Mouse (Mus musculus) embryo, embryonic 9.5 days (tissue): Measurements from ENCODE around the gene Il17rc.

Experiments used
- DNase-seq: peaks from one replicate; pipeline ENCODE4 v3.0.0-alpha.2; 2017; ENCODE audit errors: extremely low spot score

Gene Il17rc

DNA sequence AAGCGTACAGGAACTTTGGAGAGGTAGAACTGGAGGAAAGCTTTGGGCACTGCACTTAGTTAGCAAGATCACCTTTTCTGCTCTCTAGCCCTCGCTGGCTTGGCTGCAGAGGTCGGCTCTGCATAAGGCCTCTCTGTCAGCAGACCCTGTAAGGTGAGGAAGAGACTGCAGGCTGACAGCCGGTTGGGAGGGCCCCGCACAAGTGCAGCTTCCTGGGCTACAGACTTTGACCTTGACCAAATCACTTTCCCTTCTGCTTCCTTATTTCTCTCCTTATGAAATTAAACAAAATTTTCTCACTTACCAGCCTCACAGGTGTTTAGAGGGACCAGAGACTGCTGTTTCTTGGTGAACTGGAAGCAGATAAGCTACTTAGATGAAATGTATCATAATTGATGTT is 16.2 kb upstream of the Il17rc start:
- DNase-seq = no peak

DNA sequence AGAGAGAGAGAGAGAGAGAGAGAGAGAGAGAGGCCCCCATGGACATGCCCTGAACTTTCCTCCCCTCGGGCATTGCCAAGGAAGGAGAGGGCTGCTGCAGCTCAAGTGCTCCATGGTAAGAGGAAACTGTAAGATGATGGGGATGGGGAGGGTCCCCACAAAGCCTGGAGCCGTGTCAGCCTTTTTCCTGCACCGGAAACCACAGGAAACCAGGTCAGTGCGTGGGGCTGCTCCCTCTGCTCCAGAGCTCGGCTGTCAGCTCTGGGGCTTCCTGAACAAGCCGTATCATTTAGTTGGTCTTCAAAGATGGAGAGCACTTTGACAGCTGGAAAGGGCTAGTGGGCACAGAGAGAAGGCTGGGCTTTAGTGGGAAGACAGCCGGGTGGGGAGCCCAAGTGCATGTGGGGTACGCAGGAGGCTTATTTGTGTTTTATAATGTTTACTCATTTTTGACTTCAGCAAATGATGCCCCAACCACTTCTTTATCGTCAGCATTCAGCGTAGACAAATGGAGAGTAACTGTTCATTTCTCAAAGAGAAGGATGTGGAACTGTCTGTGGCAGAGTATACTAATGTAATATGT is 13.2 kb upstream of the Il17rc start, which contains the start of gene Il17re:
Gene Il17re, plus strand, starts transcription at position 533 of the 583 bp plus-strand sequence.
- DNase-seq = no peak

DNA sequence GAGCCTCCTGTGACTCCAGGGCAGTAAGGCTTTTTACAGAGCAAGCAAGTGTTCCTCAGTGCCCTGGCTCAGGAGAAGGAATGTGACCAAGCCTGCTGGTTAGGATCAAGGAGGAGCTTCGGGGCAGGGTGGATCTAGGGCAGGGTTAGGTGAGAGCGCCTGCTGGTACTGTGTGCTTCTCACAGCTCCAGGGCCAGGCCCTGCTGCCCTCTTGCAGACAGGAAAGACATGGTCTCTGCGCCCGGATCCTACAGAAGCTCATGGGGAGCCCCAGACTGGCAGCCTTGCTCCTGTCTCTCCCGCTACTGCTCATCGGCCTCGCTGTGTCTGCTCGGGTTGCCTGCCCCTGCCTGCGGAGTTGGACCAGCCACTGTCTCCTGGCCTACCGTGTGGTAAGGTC is 12.6 kb upstream of the Il17rc start:
- DNase-seq = peak; percentile 19

DNA sequence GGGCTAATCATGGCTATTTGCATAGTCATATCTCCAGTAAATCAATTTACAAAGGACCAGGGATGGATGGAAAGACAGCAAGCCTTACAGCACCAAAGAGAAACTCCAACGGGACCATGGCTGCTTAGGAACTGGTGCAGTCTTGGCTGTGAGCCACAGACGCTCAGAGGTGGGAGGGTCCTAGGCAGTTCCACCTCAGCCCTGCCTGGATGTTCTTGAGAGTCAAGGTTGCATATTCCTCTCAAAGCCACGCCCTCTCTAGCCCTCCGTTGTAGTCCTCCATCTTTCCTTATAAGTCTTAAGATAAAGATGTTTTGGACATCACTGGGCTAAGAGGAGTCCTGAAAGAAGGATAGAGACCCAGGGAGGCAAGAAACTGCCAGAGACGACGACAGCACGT is 7.2 kb upstream of the Il17rc start:
- DNase-seq = no peak

DNA sequence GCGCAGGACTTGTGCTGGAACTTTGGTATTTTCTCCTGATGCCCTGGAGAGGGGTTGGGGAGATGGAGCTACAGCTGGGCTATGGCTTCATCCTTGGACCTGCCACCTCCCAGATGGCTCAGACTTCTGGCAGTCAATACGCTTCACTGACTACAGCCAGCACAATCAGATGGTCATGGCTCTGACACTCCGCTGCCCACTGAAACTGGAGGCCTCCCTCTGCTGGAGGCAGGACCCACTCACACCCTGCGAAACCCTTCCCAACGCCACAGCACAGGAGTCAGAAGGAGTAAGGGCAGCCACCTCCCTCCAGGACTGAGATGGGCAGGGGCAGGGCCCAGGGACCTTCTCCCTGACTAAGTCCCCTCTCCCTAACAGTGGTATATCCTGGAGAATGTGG is 5.6 kb upstream of the Il17rc start:
- DNase-seq = no peak

DNA sequence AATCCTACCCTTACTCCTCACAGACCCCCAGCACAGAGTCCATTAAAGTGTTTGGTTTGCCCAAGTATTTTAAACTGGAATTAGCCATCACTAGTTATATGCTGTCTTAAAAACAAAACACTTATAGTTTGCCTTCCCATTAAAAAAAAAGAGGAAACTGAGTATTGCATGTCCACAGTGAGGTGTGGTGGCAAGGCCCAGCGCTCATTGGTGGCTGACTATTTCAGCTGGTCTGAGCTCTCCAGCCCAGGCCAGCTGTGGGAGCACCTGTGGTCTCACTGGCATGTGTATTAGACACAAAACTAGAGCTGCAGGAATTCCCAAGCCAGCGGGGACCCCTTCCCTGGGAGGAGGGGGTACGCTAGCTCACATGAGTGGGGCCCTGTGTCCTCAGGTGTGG is 2.7 kb upstream of the Il17rc start:
- DNase-seq = no peak

DNA sequence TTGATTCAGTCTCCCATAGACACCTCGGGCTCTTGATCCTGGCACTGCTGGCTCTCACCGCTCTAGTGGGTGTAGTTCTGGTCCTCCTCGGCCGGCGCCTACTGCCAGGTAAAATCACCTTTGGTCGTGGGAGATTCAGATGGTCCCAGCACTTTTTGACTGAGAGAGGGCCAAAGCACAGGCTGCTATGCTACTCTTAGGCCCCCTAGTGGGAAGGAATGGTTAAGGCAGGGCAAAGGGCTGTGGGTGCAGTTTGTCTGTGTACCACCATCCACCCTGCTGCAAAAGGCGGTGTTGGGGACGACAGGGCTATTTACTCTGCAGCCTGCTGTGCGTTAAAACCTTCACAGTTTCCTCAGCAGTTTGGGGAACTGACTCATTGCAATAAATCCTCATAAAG is 2.2 kb upstream of the Il17rc start:
- DNase-seq = peak; percentile 74

DNA sequence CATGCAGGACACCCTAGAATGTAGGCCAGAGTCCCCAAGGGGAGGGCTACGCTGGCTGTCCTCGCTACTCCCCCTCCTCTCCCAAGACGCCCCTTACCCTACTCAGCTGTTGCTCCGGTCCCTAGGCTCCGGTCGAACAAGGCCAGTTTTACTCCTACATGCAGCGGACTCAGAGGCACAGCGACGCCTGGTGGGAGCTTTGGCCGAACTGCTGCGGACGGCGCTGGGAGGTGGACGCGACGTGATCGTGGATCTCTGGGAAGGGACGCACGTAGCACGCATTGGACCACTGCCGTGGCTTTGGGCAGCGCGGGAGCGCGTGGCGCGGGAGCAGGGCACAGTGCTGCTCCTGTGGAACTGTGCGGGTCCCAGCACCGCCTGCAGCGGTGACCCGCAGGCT is 1.8 kb upstream of the Il17rc start:
- peak; percentile 77 for DNase-seq

DNA sequence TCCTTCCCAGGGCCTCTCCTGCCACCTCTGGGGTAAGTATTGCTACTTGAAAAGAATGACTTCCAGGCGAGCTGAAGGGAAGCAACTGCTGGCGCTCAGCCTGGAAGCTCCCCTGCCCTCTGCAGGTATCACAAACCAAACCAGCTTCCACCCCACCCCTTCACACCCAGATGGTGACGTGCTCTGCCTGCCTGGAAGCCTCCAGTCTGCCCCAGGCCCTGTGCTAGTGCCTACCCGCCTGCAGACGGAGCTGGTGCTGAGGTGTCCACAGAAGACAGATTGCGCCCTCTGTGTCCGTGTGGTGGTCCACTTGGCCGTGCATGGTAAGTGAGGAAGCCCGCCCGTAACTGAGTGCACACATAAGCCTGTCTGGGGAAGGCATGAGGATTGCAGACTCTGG is 834 bp downstream of the Il17rc start:
- no peak for DNase-seq

DNA sequence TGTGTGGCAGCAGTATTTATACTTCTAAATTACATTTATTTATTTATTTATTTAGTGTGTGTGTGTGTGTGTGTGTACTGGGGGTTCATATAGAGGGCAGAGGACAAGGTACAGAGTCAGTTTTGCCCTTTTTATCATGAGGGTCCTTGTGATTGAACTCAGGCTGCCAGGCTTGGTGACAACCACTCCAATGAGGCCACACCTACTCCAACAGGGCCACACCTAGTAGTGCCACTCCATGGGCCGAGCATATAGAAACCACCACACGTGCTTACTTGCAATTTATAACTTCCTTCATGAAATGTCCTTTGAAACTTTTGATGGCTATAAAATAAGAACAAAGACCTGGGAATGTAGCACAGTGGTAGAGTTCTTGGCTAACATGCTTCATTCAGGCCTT is 2.0 kb downstream of the Il17rc start:
- DNase-seq = no peak

DNA sequence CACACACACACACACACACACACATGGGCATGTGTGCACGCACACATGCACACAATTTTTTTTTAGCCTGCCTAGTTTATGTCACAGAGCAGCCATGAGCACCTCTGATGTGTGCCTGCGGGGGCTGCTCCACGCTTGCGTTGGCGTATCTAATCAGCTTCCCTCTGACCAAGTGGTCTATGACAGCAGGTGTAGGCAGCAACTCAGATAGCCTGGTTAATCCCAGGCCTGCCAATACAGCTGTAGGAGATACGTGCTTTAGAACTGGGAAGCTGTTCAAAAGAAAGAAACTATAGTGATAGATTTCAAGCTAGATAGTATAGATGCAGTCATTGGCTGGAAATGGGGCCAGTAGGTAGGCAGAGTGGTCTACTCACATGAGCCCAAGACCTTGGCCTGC is 2.5 kb downstream of the Il17rc start:
- DNase-seq = no peak

DNA sequence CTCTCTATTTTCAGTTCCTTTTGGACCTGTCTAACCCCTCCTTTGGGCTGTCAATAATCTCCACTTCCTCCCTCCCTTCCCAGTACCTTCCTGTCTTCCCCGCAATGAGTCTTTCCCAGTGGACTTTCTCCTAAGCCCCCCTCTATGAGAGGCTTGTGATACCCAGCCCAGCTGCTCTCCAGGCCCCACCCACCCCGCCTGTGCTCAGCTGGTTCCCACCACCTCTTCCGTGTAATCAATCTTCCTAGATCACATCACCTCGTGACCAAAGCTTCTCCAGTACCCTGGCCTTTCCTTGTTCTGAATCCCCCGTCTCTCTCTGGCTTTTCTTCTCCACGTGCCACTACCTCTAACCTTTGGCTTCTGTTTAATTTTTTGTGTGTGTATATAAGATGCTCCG is 6.1 kb downstream of the Il17rc start:
- no peak for DNase-seq

DNA sequence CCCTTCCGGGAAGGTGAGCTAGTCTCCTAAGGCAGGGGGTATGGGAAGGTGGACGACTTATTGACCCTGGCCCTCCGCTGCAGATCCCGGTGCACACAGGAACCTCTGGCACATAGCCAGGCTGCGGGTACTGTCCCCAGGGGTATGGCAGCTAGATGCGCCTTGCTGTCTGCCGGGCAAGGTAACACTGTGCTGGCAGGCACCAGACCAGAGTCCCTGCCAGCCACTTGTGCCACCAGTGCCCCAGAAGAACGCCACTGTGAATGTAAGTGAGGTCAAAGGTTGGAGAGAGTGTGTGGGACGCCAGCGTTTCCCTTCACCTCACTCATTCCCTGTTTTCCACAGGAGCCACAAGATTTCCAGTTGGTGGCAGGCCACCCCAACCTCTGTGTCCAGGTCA is 7.7 kb downstream of the Il17rc start:
- DNase-seq = no peak

DNA sequence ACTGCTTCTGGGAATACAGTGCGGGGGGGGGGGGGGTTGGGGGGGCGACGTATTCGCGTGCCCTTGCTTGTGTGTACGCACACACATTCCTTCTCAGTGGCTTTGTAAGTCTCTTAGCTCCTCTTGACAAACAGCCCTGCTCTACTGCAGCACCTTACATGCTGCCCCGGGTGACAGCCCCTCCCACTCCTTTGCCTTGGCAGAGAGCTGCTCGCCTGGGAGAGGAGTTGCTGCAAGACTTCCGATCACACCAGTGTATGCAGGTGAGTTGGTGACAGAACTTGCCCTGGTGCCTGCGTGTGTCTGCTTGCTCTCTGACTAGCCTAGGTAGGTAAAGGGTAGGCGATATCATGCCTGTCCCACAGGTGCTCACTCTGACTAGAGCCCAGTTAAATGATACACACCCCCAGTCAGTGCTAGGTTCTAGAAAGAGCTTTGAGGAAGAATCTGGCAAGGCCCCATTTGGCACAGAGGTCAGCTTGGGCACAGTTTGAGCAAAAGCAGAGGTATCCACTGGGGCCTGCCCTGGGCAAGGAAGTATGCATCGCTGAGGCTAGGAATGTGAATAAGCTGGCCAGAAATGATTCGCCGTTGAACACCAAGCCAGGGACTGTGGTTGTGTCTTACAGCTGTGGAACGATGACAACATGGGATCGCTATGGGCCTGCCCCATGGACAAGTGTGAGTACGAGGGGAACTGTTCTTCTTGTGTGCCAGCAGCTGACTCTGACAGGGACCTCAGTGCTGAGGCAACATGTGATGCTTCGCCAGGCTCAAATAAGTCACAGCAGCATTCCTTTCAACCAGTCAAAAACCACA is 9.5 kb downstream of the Il17rc start:
- DNase-seq = no peak

DNA sequence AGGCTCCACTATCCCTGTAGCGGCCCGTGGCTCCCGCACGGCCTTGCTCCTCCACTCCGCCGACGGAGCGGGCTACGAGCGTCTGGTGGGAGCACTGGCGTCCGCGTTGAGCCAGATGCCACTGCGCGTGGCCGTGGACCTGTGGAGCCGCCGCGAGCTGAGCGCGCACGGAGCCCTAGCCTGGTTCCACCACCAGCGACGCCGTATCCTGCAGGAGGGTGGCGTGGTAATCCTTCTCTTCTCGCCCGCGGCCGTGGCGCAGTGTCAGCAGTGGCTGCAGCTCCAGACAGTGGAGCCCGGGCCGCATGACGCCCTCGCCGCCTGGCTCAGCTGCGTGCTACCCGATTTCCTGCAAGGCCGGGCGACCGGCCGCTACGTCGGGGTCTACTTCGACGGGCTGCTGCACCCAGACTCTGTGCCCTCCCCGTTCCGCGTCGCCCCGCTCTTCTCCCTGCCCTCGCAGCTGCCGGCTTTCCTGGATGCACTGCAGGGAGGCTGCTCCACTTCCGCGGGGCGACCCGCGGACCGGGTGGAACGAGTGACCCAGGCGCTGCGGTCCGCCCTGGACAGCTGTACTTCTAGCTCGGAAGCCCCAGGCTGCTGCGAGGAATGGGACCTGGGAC is 11.4 kb downstream of the Il17rc start:
- DNase-seq = peak; percentile 25

DNA sequence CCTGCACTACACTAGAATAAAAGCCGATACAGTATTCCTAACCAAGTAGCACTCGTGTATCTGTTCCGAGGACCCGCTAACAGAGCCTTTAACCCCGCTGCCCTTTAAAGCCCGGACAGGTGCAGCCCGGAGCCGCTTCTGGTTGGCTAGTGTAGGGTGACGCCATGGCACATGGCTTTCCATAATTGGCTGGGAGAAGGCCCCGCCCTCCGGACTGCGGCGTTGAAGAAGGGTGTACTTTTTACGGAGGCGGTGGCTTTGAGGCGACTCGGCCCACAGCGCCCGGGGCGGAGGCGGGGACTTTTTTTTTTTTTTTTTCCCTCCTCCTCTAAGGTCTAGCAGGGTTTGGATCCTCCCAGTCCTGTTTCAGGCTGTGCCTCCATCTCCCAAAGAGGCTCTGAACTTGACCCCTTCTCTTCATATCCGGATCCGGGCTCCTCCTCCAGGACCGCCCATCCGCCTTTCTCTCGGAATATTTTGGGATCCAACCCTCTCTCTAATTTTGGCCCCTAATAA is 11.9 kb downstream of the Il17rc start, which contains the start of gene Creld1:
Gene Creld1, plus strand, starts transcription at position 198 of the 516 bp plus-strand sequence.
- DNase-seq = peak; percentile 90

DNA sequence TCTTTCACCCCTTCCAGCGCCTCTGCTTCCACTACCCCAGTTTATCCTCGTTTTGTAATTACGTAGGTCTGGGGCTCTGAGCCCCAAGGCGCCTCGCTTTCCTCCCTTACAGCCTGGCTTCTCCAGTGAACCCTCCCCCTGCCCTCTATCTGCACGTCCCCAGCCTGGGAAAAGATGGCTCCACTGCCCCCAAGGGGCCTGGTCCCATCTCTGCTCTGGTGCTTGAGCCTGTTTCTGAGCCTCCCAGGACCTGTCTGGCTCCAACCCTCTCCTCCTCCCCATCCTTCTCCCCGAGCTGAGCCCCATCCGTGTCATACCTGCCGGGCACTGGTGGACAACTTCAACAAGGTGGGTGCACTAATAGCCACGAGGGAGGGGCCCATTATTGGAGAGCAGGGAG is 12.5 kb downstream of the Il17rc start:
- DNase-seq = peak; percentile 35

DNA sequence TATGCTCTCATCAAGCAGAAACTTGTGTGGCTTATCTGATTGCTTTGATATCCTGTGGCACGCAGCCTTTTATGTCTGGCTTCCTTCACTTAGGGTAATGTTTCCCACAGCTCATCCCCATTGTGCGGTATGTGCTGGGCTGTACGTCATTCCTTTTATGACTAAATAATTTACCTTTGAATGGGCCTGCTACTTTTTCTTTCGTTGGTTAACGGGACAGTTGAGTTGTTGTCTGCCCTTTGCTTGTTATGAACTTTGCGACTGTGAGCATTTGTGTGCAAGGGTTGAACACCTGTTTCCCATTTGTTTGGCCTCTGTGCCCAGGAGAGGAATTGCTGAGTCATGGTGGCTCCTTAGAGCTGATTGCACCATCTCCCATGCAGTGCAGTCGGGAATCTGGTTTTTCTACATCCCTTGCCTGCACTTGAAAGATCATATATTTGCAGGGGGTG is 15.9 kb downstream of the Il17rc start:
- DNase-seq = peak; percentile 23

DNA sequence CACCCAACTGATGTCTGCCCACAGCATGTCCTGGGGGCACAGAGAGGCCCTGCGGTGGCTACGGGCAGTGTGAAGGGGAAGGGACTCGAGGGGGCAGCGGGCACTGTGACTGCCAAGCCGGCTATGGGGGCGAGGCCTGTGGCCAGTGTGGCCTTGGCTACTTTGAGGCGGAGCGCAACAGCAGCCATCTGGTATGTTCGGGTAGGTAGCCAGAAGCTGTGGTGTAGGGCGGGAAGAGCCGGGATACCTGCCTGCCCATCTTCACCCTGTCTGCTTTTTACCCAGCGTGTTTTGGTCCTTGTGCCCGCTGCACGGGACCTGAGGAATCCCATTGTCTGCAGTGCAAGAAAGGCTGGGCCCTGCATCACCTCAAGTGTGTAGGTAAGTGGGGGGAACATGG is 18.2 kb downstream of the Il17rc start:
- DNase-seq = no peak

DNA sequence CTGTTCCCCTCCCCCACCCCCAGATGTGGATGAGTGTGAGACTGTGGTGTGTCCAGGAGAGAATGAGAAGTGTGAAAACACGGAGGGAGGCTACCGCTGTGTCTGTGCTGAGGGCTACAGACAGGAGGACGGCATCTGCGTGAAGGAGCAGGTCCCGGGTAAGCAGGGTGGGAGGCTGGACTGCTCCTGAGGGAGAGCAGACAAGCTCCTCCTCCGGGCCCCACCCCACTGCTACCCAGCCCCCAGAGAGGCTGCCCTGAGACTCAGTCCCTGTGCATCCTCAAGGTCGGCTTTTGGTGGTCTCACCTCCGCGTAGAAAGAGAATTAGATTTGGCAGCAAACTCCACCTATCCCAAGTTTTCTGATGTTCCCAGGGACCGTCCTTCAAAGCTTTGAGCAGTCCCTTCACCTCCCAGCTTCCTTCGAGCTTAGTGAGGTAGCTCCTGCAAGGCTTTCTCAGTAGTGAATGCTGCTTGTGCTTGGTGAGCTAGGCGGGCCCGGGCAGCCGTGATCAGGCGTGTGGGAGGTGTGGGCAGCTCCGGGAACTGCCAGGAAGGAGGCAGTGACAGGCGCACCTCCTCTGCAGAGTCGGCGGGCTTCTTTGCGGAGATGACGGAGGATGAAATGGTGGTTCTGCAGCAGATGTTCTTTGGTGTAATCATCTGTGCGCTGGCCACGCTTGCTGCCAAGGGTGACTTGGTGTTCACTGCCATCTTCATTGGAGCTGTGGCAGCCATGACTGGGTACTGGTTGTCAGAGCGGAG is 21.1 kb downstream of the Il17rc start:
- no peak for DNase-seq

DNA sequence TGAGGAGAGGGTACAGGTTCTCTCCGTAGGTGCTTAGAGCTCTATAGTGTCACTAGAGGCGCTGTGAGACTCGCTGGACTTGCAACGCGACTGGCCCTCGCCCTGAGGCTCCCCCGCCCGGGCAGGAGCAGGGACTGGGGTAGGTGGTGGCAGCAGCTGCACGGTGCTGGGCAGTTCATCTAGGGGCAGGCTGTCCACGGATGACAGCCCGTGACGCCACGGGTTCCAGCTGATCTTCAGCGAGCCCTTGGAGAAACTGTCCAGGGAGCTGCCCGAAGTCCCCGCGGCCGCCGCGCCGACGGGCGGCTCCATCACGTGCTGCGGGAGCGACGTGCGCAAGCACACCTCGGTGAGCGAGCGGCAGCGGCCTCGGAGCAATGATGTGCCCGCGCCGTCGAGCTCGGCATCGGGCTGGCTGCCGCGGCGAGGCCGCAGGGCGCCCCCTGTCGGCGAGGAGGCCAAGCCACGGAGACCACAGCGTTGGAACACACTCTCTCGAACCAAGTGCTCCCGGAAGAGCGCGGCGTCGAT is 23.1 kb downstream of the Il17rc start:
- peak; percentile 80 for DNase-seq
